ENCODE assay signal across 13 mouse cellular contexts in genomic region chr13:117006638-117007037, GRCm38 (mm10).
"Had no signal": no experiment of that assay in that cellular context is flagged by ENCODE, and none has a peak within 500 bp of the region (broad histone marks: within the 10 kb centered on the region; RNA-seq: fewer than 3 reads in every experiment).

No protein-coding gene starts in this region.

- H3K4me2 ChIP-seq: limb, embryonic 12.5 days; liver, embryonic 13.5 days; lung, embryonic 15.5 days; midbrain, embryonic 13.5 days; neural tube, embryonic 12.5 days had no signal

- H3K4me1 ChIP-seq: liver, embryonic 13.5 days; midbrain, embryonic 13.5 days; neural tube, embryonic 12.5 days had no signal

- DNase-seq: kidney, postnatal 10 days; kidney, postnatal 4 days; liver; liver, embryonic 13.5 days; liver, postnatal 0 days; lung, postnatal 14 days; thymus, adult 2 months; thymus, postnatal 25 days had no signal

- H3K9me3 ChIP-seq: limb, embryonic 12.5 days; liver, embryonic 13.5 days; lung, embryonic 15.5 days; midbrain, embryonic 13.5 days; neural tube, embryonic 12.5 days had no signal

- H3K27ac ChIP-seq: layer of hippocampus, adult 2 months; limb, embryonic 12.5 days; liver, embryonic 13.5 days; lung, embryonic 15.5 days; midbrain, embryonic 13.5 days; neural tube, embryonic 12.5 days had no signal

- ATAC-seq: liver, postnatal 0 days; midbrain, embryonic 13.5 days had no signal

- H3K36me3 ChIP-seq: limb, embryonic 12.5 days; liver, embryonic 13.5 days; lung, embryonic 15.5 days; midbrain, embryonic 13.5 days; neural tube, embryonic 12.5 days had no signal

- H3K9ac ChIP-seq: limb, embryonic 12.5 days; liver, embryonic 13.5 days; liver, postnatal 0 days; lung, embryonic 15.5 days; midbrain, embryonic 13.5 days; neural tube, embryonic 12.5 days had no signal

- H3K27me3 ChIP-seq: limb, embryonic 12.5 days; liver, embryonic 13.5 days; lung, embryonic 15.5 days; midbrain, embryonic 13.5 days; neural tube, embryonic 12.5 days had no signal

- H3K4me3 ChIP-seq: layer of hippocampus, adult 2 months; limb, embryonic 12.5 days; liver, embryonic 13.5 days; lung, embryonic 15.5 days; midbrain, embryonic 13.5 days; neural tube, embryonic 12.5 days had no signal
